Mouse (Mus musculus): ENCODE results near the gene Csf3r. TPM values are rescaled to one million over a fixed set of nuclear protein-coding genes. Genes with fewer than 3 reads are reported as not detected.
A peak's percentile ranks its signal among the peaks of the same experiment; 100 is the strongest.

The Csf3r gene
- polyA plus RNA-seq, 1 experiment from 2014 or later, result 0.50 TPM

GRCm38 (mm10) chr4:126058997-126059362 lies 34.6 kb downstream of the Csf3r start:
- H3K9me3 ChIP-seq, result no peaks in the 10 kb centered on the region

DNA sequence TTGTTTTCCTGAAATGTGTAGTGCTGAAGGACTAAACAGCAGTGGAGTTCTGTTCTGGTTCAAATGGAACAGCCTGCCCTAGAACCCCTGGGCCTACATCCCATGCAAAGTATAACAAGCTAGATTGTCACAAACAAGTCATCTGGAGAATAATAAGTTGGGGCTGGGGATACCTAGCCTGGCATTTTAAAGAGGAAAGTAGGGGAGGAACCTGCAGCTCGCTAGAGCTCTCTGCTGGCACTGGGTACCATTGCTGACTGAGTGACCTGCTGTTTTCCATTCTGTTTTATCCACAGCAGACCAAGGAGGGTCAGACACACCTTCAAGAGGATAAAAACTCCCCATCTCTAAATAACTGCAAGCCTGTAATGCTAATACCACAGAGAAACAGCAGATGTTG lies 38.5 kb downstream of the Csf3r start:
- WGBS, result 34% methylated on average over 1 of the region's 1 CpGs
- Histone ChIP-seq H3K27me3 (no peaks in the 10 kb centered on the region), H3K4me2 (no peak overlapping the region), H3K27ac (replicated peaks) (no peak overlapping the region), H3K9me3 (no peaks in the 10 kb centered on the region), H3K4me1 (replicated peaks) (peaks cover 15% of the 10 kb centered on the region), H3K36me3 (0 out of 2 replicates have a peak, but pooled peaks cover 4% of the 10 kb centered on the region), H3K9ac (no peak overlapping the region), H3K4me3 (no peak overlapping the region)
- no peak for ATAC-seq (ENCODE audit: low read depth)

More at GRCm38 (mm10) chr4:126058997-126059362, 34.6 kb downstream of the Csf3r start:
- Histone ChIP-seq H3K27me3 (no peaks in the 10 kb centered on the region), H3K27ac (replicated peaks) (no peak overlapping the region), H3K9ac (peak overlapping the region; percentile 81), H3K4me3 (peak overlapping the region; percentile 71), H3K36me3 (peaks cover 32% of the 10 kb centered on the region), H3K4me1 (replicated peaks) (peaks cover 23% of the 10 kb centered on the region), H3K4me2 (peak overlapping the region; percentile 74)
- no peak for ATAC-seq (ENCODE audit: low read depth)
- 31% methylated on average over 9 of the region's 9 CpGs for WGBS

DNA sequence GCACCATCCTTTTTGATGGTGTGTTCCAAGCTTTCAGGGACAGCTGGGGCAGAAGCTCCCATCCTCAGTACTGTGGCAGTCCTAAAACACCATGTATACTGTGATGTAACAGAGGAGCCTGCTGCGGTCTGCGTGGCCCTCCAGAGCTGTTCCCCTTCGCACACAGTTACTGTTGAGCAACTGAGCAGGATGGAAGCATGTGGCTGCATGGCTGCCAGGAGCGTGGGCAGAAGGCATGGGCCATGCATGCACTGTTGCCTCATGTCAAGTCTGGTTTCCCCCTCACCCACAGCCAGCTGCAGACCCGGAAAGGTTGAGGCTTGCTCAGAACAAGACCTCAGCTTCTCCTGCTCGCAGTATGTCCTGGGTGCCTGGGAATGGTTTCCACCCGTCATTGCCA lies 40.9 kb downstream of the Csf3r start:
- Histone ChIP-seq H3K36me3 (peaks cover 12% of the 10 kb centered on the region; the same call in 1 of the 2 replicates), H3K4me2 (no peak overlapping the region), H3K9ac (no peak overlapping the region), H3K27ac (replicated peaks) (no peak overlapping the region), H3K4me3 (no peak overlapping the region), H3K4me1 (replicated peaks) (0 out of 2 replicates have a peak, but pooled peaks cover 3% of the 10 kb centered on the region), H3K27me3 (no peaks in the 10 kb centered on the region), H3K9me3 (no peaks in the 10 kb centered on the region)
- WGBS, result 93% methylated on average over 7 of the region's 7 CpGs
- no peak for ATAC-seq (ENCODE audit: low read depth)

DNA sequence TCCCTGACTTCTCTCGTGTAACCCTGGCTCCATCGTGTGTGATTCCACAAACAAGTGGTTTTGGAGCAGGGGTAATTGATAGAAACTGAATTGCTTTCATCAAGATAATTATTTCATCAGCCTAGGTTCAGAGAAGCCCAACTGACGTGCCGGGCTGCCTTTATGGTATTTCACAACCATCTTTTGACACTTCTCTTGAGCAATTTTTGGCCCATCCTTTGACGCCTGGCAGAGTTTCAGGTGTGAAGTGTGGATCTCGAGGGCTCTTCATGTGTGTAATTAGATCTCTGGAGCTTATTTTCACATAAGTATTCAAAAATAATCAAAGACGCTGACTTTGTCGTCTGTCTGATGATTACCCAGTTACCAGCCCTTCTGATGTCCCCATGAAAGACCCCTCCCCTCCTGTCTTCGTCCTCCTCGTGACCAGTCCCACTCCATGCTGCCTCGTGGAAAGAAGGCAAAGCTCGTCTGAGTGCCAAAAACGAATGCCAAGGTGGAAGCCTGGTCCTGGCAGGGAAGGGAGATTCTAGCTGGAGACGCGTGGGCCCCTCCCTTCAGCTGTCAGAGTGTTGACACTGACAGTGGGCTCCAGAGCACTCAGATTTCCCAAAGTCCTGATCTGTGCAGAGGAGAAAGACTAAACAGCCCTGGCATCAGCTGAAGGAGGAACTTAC lies 43.2 kb downstream of the Csf3r start:
- ATAC-seq (ENCODE audit: low read depth), result no peak
- H3K9me3 ChIP-seq, result no peaks in the 10 kb centered on the region
- no peaks in the 10 kb centered on the region for H3K4me1 ChIP-seq (replicated peaks)
- H3K4me3 ChIP-seq, result no peak overlapping the region
- H3K4me2 ChIP-seq, result no peak overlapping the region
- no peak overlapping the region for H3K27ac ChIP-seq (replicated peaks)
- no peaks in the 10 kb centered on the region for H3K27me3 ChIP-seq
- WGBS, result 82% methylated on average over 15 of the region's 15 CpGs
- H3K36me3 ChIP-seq, result peaks cover 16% of the 10 kb centered on the region; the same call in 1 of the 2 replicates
- no peak overlapping the region; the same call in 1 of the 2 replicates for H3K9ac ChIP-seq

DNA sequence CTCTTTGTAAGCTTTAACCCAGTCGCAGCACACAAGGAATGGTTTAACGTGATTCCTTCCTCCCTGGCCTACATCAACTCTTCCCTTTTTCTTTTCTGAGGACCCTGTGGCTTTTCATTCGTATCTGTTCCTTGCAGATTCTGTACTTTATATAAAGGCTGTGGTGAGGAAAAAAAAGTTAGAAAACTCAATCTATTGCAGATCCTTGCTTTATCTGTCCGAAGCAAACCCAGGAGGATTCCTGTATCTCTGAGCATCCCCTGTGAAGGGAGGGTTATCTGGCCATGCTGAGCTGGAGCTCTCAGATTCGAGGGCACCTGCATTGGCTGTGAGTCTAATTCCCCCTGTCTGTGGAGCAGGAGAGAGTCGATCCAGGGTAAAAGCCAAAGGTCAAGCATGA lies 44.5 kb downstream of the Csf3r start:
- H3K27me3 ChIP-seq, result no peaks in the 10 kb centered on the region
- peaks cover 14% of the 10 kb centered on the region for H3K36me3 ChIP-seq
- no peak for ATAC-seq (ENCODE audit: low read depth)
- no peaks in the 10 kb centered on the region for H3K9me3 ChIP-seq
- no peak overlapping the region for H3K9ac ChIP-seq
- 87% methylated on average over 6 of the region's 6 CpGs for WGBS
- no peaks in the 10 kb centered on the region for H3K4me1 ChIP-seq (replicated peaks)
- no peak overlapping the region for H3K27ac ChIP-seq (replicated peaks)
- H3K4me3 ChIP-seq, result no peak overlapping the region
- no peak overlapping the region for H3K4me2 ChIP-seq

DNA sequence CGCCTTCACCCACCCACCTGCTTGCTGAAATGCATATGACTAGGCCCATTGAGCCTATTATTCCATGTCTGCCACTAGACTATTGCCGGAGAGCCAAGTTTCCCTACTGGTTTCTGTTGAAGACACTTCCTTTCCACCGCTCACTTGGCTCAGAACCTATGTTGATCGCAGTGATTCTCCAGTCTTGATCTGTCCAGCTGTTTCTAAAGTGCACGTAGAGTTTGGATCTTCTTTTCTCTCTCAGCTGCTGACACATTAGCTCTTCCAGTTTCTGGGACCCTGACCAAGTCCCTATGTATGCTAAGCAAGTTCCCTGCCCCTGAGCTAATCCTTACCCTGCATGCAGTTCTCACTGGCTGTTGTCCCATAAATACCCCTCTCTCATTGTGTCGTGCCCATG lies 53.5 kb downstream of the Csf3r start:
- ATAC-seq (ENCODE audit: low read depth), result no peak
- H3K9ac ChIP-seq, result no peak overlapping the region
- H3K9me3 ChIP-seq, result no peaks in the 10 kb centered on the region
- H3K36me3 ChIP-seq, result peaks cover 43% of the 10 kb centered on the region
- H3K4me2 ChIP-seq, result no peak overlapping the region
- no peaks in the 10 kb centered on the region for H3K4me1 ChIP-seq (replicated peaks)
- no peak overlapping the region for H3K27ac ChIP-seq (replicated peaks)
- H3K4me3 ChIP-seq, result no peak overlapping the region
- WGBS, result 89% methylated on average over 6 of the region's 6 CpGs
- H3K27me3 ChIP-seq, result no peaks in the 10 kb centered on the region

DNA sequence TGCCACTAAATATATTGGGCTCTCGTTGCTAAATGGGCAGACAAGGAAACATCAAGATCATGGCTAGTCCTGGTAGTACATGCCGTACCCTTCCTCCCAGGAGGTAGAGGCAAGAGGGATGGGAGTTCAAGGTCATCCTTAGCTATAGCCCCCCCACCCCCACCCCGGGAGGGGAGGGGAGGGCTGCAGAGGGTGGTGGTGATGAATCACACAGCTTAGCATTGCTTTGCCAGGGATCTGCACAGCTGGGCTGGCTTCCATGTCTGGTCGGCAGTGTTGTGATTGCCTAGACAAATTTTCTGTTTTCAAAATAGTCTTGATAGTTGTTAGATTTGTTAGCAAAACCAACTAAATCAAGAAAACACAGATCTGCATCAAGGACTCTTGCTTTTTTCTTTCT lies 54.9 kb downstream of the Csf3r start:
- ATAC-seq (ENCODE audit: low read depth), result no peak
- peaks cover 51% of the 10 kb centered on the region for H3K36me3 ChIP-seq
- no peak overlapping the region for H3K27ac ChIP-seq (replicated peaks)
- H3K9me3 ChIP-seq, result no peaks in the 10 kb centered on the region
- no peaks in the 10 kb centered on the region for H3K27me3 ChIP-seq
- H3K4me2 ChIP-seq, result no peak overlapping the region
- no peak overlapping the region for H3K9ac ChIP-seq
- 77% methylated on average over 4 of the region's 4 CpGs for WGBS
- no peaks in the 10 kb centered on the region for H3K4me1 ChIP-seq (replicated peaks)
- no peak overlapping the region for H3K4me3 ChIP-seq

- no peak overlapping the region for H3K9ac ChIP-seq
- H3K27ac ChIP-seq (replicated peaks), result no peak overlapping the region
- no peak for ATAC-seq (ENCODE audit: low read depth)
- no peaks in the 10 kb centered on the region for H3K9me3 ChIP-seq
- no peak overlapping the region for H3K4me2 ChIP-seq
- no peak overlapping the region for H3K4me3 ChIP-seq
- WGBS, result 97% methylated on average over 1 of the region's 1 CpGs
- no peaks in the 10 kb centered on the region for H3K27me3 ChIP-seq
- peaks cover 4% of the 10 kb centered on the region; the same call in 1 of the 2 replicates for H3K4me1 ChIP-seq (replicated peaks)
- H3K36me3 ChIP-seq, result peaks cover 46% of the 10 kb centered on the region
Measured at GRCm38 (mm10) chr4:126081601-126082000, 57.3 kb downstream of the Csf3r start.

- Histone ChIP-seq H3K36me3 (peaks cover 46% of the 10 kb centered on the region), H3K9me3 (no peaks in the 10 kb centered on the region), H3K4me1 (replicated peaks) (peaks cover 4% of the 10 kb centered on the region; the same call in 1 of the 2 replicates), H3K4me3 (no peak overlapping the region), H3K27ac (replicated peaks) (no peak overlapping the region), H3K27me3 (no peaks in the 10 kb centered on the region), H3K4me2 (no peak overlapping the region), H3K9ac (no peak overlapping the region)
- 95% methylated on average over 9 of the region's 9 CpGs for WGBS
- no peak for ATAC-seq (ENCODE audit: low read depth)
Measured at GRCm38 (mm10) chr4:126083021-126083420, 58.7 kb downstream of the Csf3r start.

- Histone ChIP-seq H3K4me2 (no peak overlapping the region), H3K36me3 (peaks cover 54% of the 10 kb centered on the region), H3K4me1 (replicated peaks) (peaks cover 4% of the 10 kb centered on the region; the same call in 1 of the 2 replicates), H3K9ac (no peak overlapping the region), H3K27ac (replicated peaks) (no peak overlapping the region), H3K9me3 (no peaks in the 10 kb centered on the region), H3K4me3 (no peak overlapping the region), H3K27me3 (no peaks in the 10 kb centered on the region)
- no peak for ATAC-seq (ENCODE audit: low read depth)
- WGBS, result 68% methylated on average over 8 of the region's 8 CpGs
Measured at GRCm38 (mm10) chr4:126084382-126084781, 60.0 kb downstream of the Csf3r start.

- 31% methylated on average over 7 of the region's 7 CpGs for WGBS
- peak; percentile 70 for ATAC-seq (ENCODE audit: low read depth)
Measured at GRCm38 (mm10) chr4:126085996-126086576, 61.7 kb downstream of the Csf3r start.

DNA sequence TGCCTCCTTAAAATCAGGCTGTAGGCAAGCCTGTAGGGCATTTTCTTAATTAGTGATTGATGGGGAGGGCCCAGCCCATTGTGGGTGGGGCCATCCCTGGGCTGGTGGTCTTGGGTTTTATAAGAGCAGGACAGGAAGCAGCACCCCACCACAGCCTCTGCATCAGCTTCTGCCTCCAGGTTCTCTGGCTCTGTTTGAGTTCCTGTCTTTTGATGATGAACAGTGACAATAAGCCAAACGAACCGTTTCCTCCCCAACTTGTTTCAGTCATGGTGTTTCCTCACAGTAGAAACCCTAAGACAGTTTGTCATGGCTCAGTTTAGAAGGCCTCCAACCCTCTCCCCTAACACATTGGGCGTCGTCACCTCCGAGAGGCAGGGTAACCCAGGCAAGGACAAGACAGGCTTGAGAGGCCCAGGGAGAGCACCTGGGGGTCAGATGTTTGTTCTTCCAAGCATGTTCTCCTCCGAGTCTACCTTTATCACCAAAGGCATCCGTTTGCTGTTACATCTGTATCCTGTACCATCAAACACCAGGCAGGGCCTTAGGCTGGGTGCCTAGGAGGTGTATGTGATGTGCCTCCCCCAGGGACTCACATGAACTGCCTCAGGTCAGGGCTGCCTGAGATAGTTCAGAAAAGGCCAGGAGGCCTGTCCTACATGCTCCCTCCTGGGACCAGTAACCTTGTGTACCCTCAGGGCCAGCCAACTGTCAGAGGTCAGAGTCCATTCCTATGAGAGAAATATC lies 65.9 kb downstream of the Csf3r start:
- peaks cover 4% of the 10 kb centered on the region; the same call in 1 of the 2 replicates for H3K4me1 ChIP-seq (replicated peaks)
- H3K4me2 ChIP-seq, result no peak overlapping the region
- H3K9ac ChIP-seq, result no peak overlapping the region
- ATAC-seq (ENCODE audit: low read depth), result no peak
- no peak overlapping the region for H3K27ac ChIP-seq (replicated peaks)
- H3K4me3 ChIP-seq, result no peak overlapping the region
- H3K36me3 ChIP-seq, result peaks cover 20% of the 10 kb centered on the region; the same call in 1 of the 2 replicates
- 81% methylated on average over 7 of the region's 7 CpGs for WGBS
- H3K27me3 ChIP-seq, result no peaks in the 10 kb centered on the region
- no peaks in the 10 kb centered on the region for H3K9me3 ChIP-seq

More at GRCm38 (mm10) chr4:126085996-126086576, 61.7 kb downstream of the Csf3r start:
- Histone ChIP-seq H3K4me2 (no peak overlapping the region), H3K27ac (replicated peaks) (no peak overlapping the region), H3K4me3 (no peak overlapping the region), H3K9ac (no peak overlapping the region), H3K27me3 (no peaks in the 10 kb centered on the region), H3K36me3 (peaks cover 54% of the 10 kb centered on the region), H3K9me3 (no peaks in the 10 kb centered on the region), H3K4me1 (replicated peaks) (peaks cover 4% of the 10 kb centered on the region; the same call in 1 of the 2 replicates)
